8 mouse cellular contexts compared by ENCODE assay signal in the genomic region with DNA sequence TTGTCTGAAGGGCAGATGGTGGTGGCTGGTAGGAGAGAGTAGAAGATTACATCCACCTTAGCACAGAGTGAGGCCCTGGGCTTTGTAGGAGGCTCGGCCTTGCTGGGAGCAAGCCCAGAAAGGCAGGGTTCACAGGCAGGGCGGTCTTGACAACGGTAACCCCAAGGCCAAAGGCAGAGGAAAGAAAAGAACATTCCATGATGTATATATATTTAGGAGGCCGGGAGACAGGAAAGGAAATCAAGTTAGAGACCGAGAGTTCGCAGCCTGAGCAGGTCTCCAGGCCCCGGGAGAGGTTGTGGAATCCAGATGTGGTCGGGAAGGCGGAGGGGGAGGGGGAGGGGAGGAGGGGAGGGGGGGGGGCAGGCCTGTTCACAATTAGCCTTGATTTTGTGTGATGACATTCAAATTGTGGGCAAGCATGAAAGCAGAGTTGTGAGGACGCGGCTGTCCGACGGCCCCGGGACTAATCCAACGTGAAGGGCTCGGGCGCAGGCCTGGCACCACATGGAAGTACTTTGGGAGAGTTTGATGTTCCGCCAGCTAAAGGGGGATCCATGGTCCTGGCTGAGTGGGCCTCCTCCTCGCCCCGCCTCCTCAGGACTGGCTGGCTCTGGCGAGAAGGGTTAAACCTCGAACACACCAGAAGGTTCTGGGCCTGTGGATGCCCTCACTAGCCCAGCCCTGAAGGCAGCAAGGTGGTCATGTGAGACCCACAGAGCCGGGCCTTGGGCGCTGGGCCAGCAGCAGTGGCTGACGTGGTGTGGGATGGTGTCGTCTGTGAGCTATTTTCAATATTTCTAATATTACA.
A peak's percentile ranks its signal among the peaks of the same experiment; 100 is the strongest.
DNase-seq lines count a peak whose midpoint lies in the region; ATAC-seq and TF ChIP-seq lines count a peak whose summit lies in the region.

No protein-coding gene starts in this region.

- H3K4me2 ChIP-seq in stomach, postnatal 0 days (replicated peaks; ENCODE audit: low read depth) = no peak overlapping the region

- no peaks in the 10 kb centered on the region for H3K9me3 ChIP-seq in heart, embryonic 10.5 days
- no peaks in the 10 kb centered on the region for H3K9me3 ChIP-seq in stomach, postnatal 0 days (ENCODE audit: control insufficient read depth, low read length)

- H3K36me3 ChIP-seq in heart, embryonic 10.5 days = no peaks in the 10 kb centered on the region
- no peaks in the 10 kb centered on the region for H3K36me3 ChIP-seq in stomach, postnatal 0 days (ENCODE audit: control insufficient read depth, insufficient read depth, low read length)

- peaks cover 4% of the 10 kb centered on the region; the same call in 1 of the 2 replicates for H3K4me1 ChIP-seq in heart, embryonic 10.5 days
- no peaks in the 10 kb centered on the region for H3K4me1 ChIP-seq in stomach, postnatal 0 days (replicated peaks; ENCODE audit: control insufficient read depth, insufficient read depth)

- H3K9ac ChIP-seq in stomach, postnatal 0 days (ENCODE audit: low read length) = no peak overlapping the region

- intact Hi-C loops in heart, postnatal 10 days (cut with DNase I) = no loop called here

- DNase-seq in heart, postnatal 10 days = peak; percentile 50 to 65
- DNase-seq in heart, embryonic 10.5 days (ENCODE audit: low spot score) = no peak
- peak; percentile 32 for DNase-seq in retina, postnatal 1 day
- DNase-seq in retina, embryonic 14.5 days (ENCODE audit: low spot score) = no peak
- DNase-seq in gastrocnemius, postnatal 4 days (ENCODE audit: low spot score in 2 of 2) = peak; percentile 67 to 79
- DNase-seq in stomach, postnatal 0 days (ENCODE audit: low spot score) = no peak
- no peak for DNase-seq in adipocyte (ENCODE audit: low spot score)
- DNase-seq in ovary, adult 18-20 months (ENCODE audit: low spot score) = no peak

- no peak overlapping the region for H3K27ac ChIP-seq in heart, embryonic 10.5 days
- no peak overlapping the region for H3K27ac ChIP-seq in stomach, postnatal 0 days (replicated peaks)

- TF ChIP-seq EP300 in stomach, postnatal 0 days (optimal IDR thresholded peaks at IDR 0.05) = no peak

- no peak overlapping the region for H3K4me3 ChIP-seq in heart, embryonic 10.5 days
- no peak overlapping the region for H3K4me3 ChIP-seq in stomach, postnatal 0 days (ENCODE audit: low read depth, low read length)

- WGBS in heart, embryonic 10.5 days = 72% methylated on average over 26 of the region's 26 CpGs
- WGBS in stomach, postnatal 0 days = 64% methylated on average over 23 of the region's 26 CpGs

- no peak for TF ChIP-seq CTCF in stomach, postnatal 0 days (IDR thresholded peaks at IDR 0.05; ENCODE audit: low read depth)

- H3K27me3 ChIP-seq in heart, embryonic 10.5 days (ENCODE audit: insufficient read depth, poor library complexity, severe bottlenecking) = peaks cover 34% of the 10 kb centered on the region
- H3K27me3 ChIP-seq in stomach, postnatal 0 days (ENCODE audit: control insufficient read depth, insufficient read depth, low read length) = no peaks in the 10 kb centered on the region

- ATAC-seq in stomach, postnatal 0 days (ENCODE audit: low FRiP score, low TSS enrichment) = peak; percentile 27; the same call in 1 of the 2 replicates

Comparison
In these comparisons a context has a peak if more than half of its experiments do, and no peak if none do; other contexts are left out.
1. DNase-seq: peak in heart, postnatal 10 days (2 of 2), retina, postnatal 1 day (single experiment) and gastrocnemius, postnatal 4 days (2 of 2); none in heart, embryonic 10.5 days (single experiment), retina, embryonic 14.5 days (single experiment), stomach, postnatal 0 days (single experiment), adipocyte (single experiment) and ovary, adult 18-20 months (single experiment).